Mouse (Mus musculus) stomach, postnatal 0 days (tissue): Measurements from ENCODE around the gene Kctd19.

ENCODE experiments used
- CTCF ChIP-seq: IDR thresholded peaks from 2 replicates; pipeline ENCODE4 v1.5.1; 2016; ENCODE audit warnings: antibody characterized with exemption, low read depth, mild to moderate bottlenecking, moderate library complexity
- EP300 ChIP-seq: optimal IDR thresholded peaks from 2 replicates; pipeline ENCODE3; 2016; ENCODE audit warnings: antibody characterized with exemption

GRCm38 (mm10) chr8:105372473-105372872 lies 40.8 kb downstream of the Kctd19 start:
- TF ChIP-seq CTCF (no peak), EP300 (no peak)
